Comparison of ENCODE assay signal across 10 mouse cellular contexts in the genomic region with DNA sequence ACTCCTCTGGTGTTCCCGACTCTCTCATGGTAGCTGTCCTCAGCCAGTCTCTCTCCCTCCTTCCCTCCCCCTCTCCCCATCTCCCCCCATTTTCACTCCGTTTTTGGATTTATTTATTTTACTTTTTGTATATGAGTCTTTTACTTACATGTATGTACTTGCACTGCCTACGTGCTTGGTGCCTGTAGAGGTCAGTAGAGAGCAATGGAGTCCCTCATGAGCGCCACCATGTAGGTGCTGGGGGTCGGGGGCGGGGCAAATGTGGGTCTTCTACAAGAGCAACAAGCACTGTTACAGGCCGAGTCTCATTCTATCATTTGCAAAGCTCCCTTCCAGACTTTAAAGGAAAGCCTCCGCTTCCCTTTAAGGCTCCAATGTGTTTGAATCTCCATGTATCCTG.
DNase-seq lines count a peak whose midpoint lies in the region; ATAC-seq and TF ChIP-seq lines count a peak whose summit lies in the region.
"Had no signal": no experiment of that assay in that cellular context is flagged by ENCODE, and none has a peak within 500 bp of the region (broad histone marks: within the 10 kb centered on the region; RNA-seq: fewer than 3 reads in every experiment).

No protein-coding gene starts in this region.

- no peaks in the 10 kb centered on the region for H3K4me1 ChIP-seq in kidney, adult 2 months (ENCODE audit: control insufficient read depth, insufficient read depth, low read length)
- no peaks in the 10 kb centered on the region for H3K4me1 ChIP-seq in embryonic fibroblast, embryonic 13.5 days (ENCODE audit: control insufficient read depth, insufficient read depth, low read length)
- H3K4me1 ChIP-seq: heart, embryonic 13.5 days had no signal

- no peak for ATAC-seq in activated CD4-positive, CD25-positive, alpha-beta regulatory T cell, adult 4 months
- ATAC-seq in erythroblast, adult 5-6 weeks (replicated peaks; ENCODE audit: low FRiP score, poor library complexity, severe bottlenecking): no peak
- no peak for ATAC-seq in inflammation-experienced regulatory T-cells, adult 6 months

- TF ChIP-seq POLR2A in kidney, adult 2 months (IDR thresholded peaks at IDR 0.05; ENCODE audit: low read depth, low read length): no peak
- no peak for TF ChIP-seq POLR2A in embryonic fibroblast, embryonic 13.5 days (IDR thresholded peaks at IDR 0.05; ENCODE audit: low read depth, low read length)

- no peak for DNase-seq in kidney, adult 2 months
- no peak for DNase-seq in kidney, postnatal 36 days
- peak; percentile 16 for DNase-seq in thymus, postnatal 4 days
- no peak for DNase-seq in thymus, postnatal 14 days
- DNase-seq: kidney, postnatal 25 days had no signal

- H3K27me3 ChIP-seq in kidney, adult 2 months (replicated peaks; ENCODE audit: control insufficient read depth, insufficient read depth, low read length): no peaks in the 10 kb centered on the region
- H3K27me3 ChIP-seq: heart, embryonic 13.5 days had no signal

- H3K4me3 ChIP-seq in kidney, adult 2 months (ENCODE audit: insufficient read depth, low read depth, low read length): no peak overlapping the region
- H3K4me3 ChIP-seq in embryonic fibroblast, embryonic 13.5 days (ENCODE audit: insufficient read depth, low read length): no peak overlapping the region
- H3K4me3 ChIP-seq: heart, embryonic 13.5 days had no signal

- 79% methylated on average over 8 of the region's 8 CpGs for WGBS in kidney, adult 2 months

- no peaks in the 10 kb centered on the region for H3K36me3 ChIP-seq in kidney, adult 2 months (ENCODE audit: control insufficient read depth, insufficient read depth, low read length)
- H3K36me3 ChIP-seq: heart, embryonic 13.5 days had no signal

- TF ChIP-seq CTCF in kidney, adult 2 months (conservative IDR thresholded peaks at IDR 0.05; ENCODE audit: insufficient read depth, insufficient read length, low read depth, low read length): peak; percentile 46
- 0 out of 2 replicates have a peak, but pooled peaks have one; percentile 10 for TF ChIP-seq CTCF in embryonic fibroblast, embryonic 13.5 days (IDR thresholded peaks at IDR 0.05; ENCODE audit: borderline replicate concordance, insufficient read depth, low read length)

- H3K27ac ChIP-seq in kidney, adult 2 months (ENCODE audit: insufficient read depth, low read depth, low read length): no peak overlapping the region
- no peak overlapping the region for H3K27ac ChIP-seq in embryonic fibroblast, embryonic 13.5 days (ENCODE audit: insufficient read depth, low read length)
- H3K27ac ChIP-seq: heart, embryonic 13.5 days had no signal
